Mouse (Mus musculus) frontal cortex, postnatal 36 days (tissue): ENCODE data around the gene Hoxc9.

Experiments used
- DNase-seq, 2 experiments: peaks; one replicate each; pipeline ENCODE4 v3.0.0; 2022; ENCODE audit warnings: low spot score in 2 of 2

Hoxc9 gene

GRCm38 (mm10) chr15:103020899-103021418, 44.7 kb downstream of the Hoxc9 start:
- DNase-seq = no peak

- DNase-seq = no peak
Measured at GRCm38 (mm10) chr15:103021544-103021943, 45.3 kb downstream of the Hoxc9 start.

GRCm38 (mm10) chr15:103024131-103024530, 47.9 kb downstream of the Hoxc9 start:
- DNase-seq = no peak

- DNase-seq = no peak
Measured at GRCm38 (mm10) chr15:103027266-103028235, 51.3 kb downstream of the Hoxc9 start.

DNA sequence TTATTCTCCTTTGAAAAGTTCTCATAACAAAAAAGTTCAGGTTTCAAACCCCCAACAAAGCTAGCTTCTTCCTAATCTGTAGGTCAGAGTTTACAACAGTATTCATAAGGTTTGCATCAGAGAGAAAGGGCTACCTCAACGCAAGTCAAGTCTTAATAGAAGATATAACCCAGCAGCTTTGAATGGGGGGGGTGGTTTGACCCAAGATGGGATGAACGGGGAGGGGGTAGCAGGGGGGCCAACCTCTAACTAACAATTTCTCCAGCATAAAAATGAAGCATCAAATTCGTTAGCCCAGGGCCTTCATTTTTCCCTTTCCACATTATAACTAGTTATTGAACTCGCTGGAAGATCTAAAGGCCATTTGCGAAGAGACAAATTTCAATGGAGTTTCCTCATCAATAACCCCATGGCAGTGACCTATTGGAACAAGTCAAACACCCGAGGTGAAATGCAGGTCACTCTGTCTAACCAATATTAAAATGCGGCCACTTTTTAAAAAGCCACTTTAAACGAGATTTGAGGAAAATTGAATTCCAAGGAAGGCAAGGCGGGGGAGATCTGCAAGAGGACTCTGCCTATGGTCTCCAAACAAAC, 52.8 kb downstream of the Hoxc9 start:
- DNase-seq = no peak

DNA sequence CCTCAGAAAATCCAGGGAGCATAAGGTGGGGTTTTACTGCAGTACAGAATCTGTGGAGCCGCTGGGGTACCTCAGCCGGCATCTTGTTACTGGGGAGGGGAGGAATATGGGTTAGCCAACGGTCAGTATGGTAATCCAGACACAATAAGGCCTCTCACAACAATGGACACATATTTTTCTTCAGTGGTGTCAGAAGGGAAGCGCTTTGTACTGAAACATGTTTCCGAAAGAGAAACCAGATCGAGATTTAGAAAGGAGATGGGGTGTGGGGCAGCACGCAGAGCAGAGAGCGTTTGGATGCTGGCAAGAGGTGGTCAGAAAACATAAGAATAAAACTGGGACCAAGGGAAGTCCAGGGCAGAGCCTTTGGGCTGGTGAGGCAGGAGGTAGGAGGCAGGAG, 53.9 kb downstream of the Hoxc9 start:
- DNase-seq = no peak

DNA sequence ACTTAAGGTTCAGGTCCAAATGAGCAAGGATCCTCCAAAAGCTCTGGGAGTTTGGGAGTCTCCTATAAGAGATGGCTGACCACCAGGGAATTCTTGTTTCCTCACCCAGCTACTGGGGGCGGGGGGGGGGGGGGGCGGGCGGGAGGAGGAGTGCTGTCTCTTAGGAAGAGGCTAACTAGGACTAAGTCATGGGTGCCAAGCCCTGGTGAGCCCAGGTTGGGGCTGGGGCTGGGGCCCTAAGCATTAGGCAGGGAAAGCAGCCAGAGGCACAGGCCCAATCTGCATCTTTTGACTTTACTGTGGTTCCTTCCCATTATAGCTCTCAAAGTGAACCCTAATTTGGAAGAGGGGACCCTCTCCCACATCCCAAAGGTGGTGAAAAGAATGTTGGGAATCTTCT, 55.9 kb downstream of the Hoxc9 start:
- no peak for DNase-seq

- DNase-seq = no peak
Measured at GRCm38 (mm10) chr15:103032646-103033575, 56.7 kb downstream of the Hoxc9 start.

- DNase-seq = no peak
Measured at GRCm38 (mm10) chr15:103034043-103034806, 58.0 kb downstream of the Hoxc9 start.
